Mouse (Mus musculus) embryonic facial prominence, embryonic 11.5 days (tissue): ENCODE results near the gene Ate1. TPM values are rescaled to one million over a fixed set of nuclear protein-coding genes. Genes with fewer than 3 reads are reported as not detected.

ENCODE experiments used
- ATAC-seq: fragments of 200-750 bp; cut with Nextera tagmentation; replicated peaks from 2 replicates; pipeline ENCODE4 v1.8.0; 2017; ENCODE audit warnings: low read depth; ENCODE audit not compliant: insufficient number of reproducible peaks, low FRiP score, low TSS enrichment
- DNase-seq: peaks from one replicate; pipeline ENCODE4 v3.0.0-alpha.2; 2015; ENCODE audit warnings: low spot score
- H3K27ac ChIP-seq: fragments of 300-500 bp; sonication (generic); replicated peaks from 2 replicates; pipeline ENCODE4 v1.5.1; 2014; ENCODE audit warnings: mild to moderate bottlenecking, low read depth, low read length, control low read depth
- H3K27me3 ChIP-seq: fragments of 300-500 bp; sonication (generic); 2 replicates; pipeline ENCODE4 v1.6.1; 2014; ENCODE audit warnings: mild to moderate bottlenecking, low read length, moderate library complexity, mixed read lengths; ENCODE audit not compliant: control insufficient read depth, insufficient read depth
- H3K36me3 ChIP-seq: fragments of 300-500 bp; sonication (generic); replicated peaks from 2 replicates; pipeline ENCODE4 v1.6.1; 2014; ENCODE audit warnings: low read depth, mild to moderate bottlenecking, low read length, moderate library complexity, mixed read lengths; ENCODE audit not compliant: control insufficient read depth, insufficient read depth
- H3K4me1 ChIP-seq: fragments of 300-500 bp; sonication (generic); 2 replicates; pipeline ENCODE4 v1.6.1; 2014; ENCODE audit warnings: low read length, mixed read lengths; ENCODE audit not compliant: control insufficient read depth, insufficient read depth
- H3K4me2 ChIP-seq: fragments of 300-500 bp; sonication (generic); 2 replicates; pipeline ENCODE4 v1.6.1; 2014; ENCODE audit warnings: low read depth, mild to moderate bottlenecking, control low read depth, low read length, moderate library complexity
- H3K4me3 ChIP-seq: fragments of 300-500 bp; sonication (generic); 2 replicates; pipeline ENCODE4 v1.5.1; 2014; ENCODE audit warnings: low read depth, low read length, control low read depth
- H3K9ac ChIP-seq: fragments of 300-500 bp; sonication (generic); replicated peaks from 2 replicates; pipeline ENCODE4 v1.6.1; 2014; ENCODE audit warnings: mild to moderate bottlenecking, control low read depth, low read length
- H3K9me3 ChIP-seq: fragments of 300-500 bp; sonication (generic); replicated peaks from 2 replicates; pipeline ENCODE4 v1.6.1; 2016; ENCODE audit warnings: mild to moderate bottlenecking, low read length, inconsistent platforms, mixed read lengths; ENCODE audit not compliant: control insufficient read depth
- WGBS: fragments of 180-500 bp; shearing (Covaris S2); extraction: QIAGEN DNeasy Blood & Tissue Kit; methylation state at CpG from one replicate; pipeline ENCODE4 v1.1.7; 2014; 5-methylcytosine and 5-hydroxymethylcytosine counted together
- polyA plus RNA-seq: library from polyadenylated mRNA; unstranded; fragments of >200 nt; fragmentation: Nextera tagmentation; extraction: Ambion mirVana; gene quantifications from 2 replicates; pipeline ENCODE4 v1.2.1, GENCODE M21; 2014

Gene Ate1
- polyA plus RNA-seq, 1 experiment from 2014 or later, result 43.1 TPM

DNA sequence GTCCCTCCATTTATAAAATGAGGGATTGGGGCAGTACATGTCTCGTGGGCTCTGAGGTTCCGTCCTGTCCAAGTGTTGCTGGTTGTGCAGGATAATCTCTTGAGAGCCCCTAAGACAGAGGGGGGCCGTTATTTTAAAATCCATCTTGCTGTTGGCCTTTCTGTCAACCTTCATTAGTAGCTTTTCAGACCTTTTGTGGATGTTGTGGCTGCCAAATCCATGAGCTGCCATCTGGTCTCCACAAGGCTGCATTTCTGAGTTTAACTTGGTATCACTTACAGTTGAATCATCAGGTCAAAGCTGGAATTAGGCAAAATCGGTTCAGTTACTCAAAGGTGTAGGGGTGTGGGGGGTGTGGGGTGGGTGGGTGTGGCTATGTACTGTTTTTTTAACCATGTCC is 33.2 kb upstream of the Ate1 start:
- H3K9ac ChIP-seq, result no peak overlapping the region
- 49% methylated on average over 4 of the region's 4 CpGs for WGBS
- no peaks in the 10 kb centered on the region for H3K9me3 ChIP-seq
- H3K4me2 ChIP-seq, result no peak overlapping the region
- H3K36me3 ChIP-seq, result no peaks in the 10 kb centered on the region
- ATAC-seq, result no peak
- DNase-seq, result no peak
- no peak overlapping the region for H3K27ac ChIP-seq
- H3K27me3 ChIP-seq, result no peaks in the 10 kb centered on the region
- no peaks in the 10 kb centered on the region for H3K4me1 ChIP-seq
- H3K4me3 ChIP-seq, result no peak overlapping the region

DNA sequence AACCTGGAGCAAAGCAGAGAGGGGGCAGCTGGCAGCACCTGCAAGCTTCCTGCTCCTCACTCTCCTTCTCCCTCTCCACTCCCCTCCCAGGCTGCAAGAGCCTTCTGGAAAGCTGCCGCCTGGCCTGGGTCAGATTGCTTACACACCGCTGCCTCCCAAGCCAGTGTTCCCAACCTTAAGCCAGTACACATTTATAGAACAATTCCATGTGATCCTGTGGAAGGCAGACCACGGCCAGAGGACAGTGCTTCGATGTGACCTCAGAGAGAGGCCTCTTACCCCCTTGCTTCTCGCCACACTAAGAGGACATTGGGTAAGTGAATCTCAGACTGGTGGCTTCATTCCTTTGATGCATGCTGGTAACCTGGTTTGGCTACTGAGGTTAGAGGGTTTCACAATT is 32.6 kb upstream of the Ate1 start:
- 68% methylated on average over 5 of the region's 5 CpGs for WGBS
- H3K9ac ChIP-seq, result no peak overlapping the region
- no peaks in the 10 kb centered on the region for H3K9me3 ChIP-seq
- H3K4me1 ChIP-seq, result no peaks in the 10 kb centered on the region
- no peaks in the 10 kb centered on the region for H3K36me3 ChIP-seq
- H3K4me2 ChIP-seq, result no peak overlapping the region
- H3K27me3 ChIP-seq, result no peaks in the 10 kb centered on the region
- no peak for DNase-seq
- H3K4me3 ChIP-seq, result no peak overlapping the region
- ATAC-seq, result no peak
- H3K27ac ChIP-seq, result no peak overlapping the region

DNA sequence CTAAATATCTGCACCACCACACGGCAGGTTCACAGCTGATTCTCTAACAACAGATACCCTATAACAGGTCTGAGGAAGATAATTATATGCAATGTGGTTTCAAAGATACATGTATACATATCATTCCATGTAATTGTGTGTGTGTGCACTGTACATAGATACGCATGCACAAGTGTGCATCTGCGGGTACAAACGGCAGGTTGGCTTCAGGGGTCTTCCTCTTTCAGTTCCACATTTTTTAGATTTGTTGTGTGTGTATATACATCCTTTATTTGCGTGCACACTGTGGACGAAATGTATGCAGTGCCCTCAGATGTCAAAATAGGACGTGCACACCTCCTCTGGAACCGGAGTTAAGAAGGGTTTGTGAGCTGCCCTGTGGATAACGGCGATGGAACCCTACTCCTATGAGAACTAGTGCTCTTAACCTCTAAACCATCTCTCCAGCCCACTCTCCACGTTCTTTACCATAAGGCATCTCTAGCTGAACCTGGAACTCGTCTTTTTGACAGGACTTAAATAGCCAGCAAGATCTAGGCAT is 27.5 kb upstream of the Ate1 start:
- Histone ChIP-seq H3K27me3 (no peaks in the 10 kb centered on the region), H3K4me3 (no peak overlapping the region; the same call in 1 of the 2 replicates), H3K4me2 (no peak overlapping the region), H3K9me3 (no peaks in the 10 kb centered on the region), H3K9ac (no peak overlapping the region), H3K36me3 (peaks cover 3% of the 10 kb centered on the region), H3K4me1 (no peaks in the 10 kb centered on the region; the same call in 1 of the 2 replicates), H3K27ac (no peak overlapping the region)
- DNase-seq (no peak), ATAC-seq (peak; percentile 27; the same call in 1 of the 2 replicates)
- 84% methylated on average over 12 of the region's 12 CpGs for WGBS

DNA sequence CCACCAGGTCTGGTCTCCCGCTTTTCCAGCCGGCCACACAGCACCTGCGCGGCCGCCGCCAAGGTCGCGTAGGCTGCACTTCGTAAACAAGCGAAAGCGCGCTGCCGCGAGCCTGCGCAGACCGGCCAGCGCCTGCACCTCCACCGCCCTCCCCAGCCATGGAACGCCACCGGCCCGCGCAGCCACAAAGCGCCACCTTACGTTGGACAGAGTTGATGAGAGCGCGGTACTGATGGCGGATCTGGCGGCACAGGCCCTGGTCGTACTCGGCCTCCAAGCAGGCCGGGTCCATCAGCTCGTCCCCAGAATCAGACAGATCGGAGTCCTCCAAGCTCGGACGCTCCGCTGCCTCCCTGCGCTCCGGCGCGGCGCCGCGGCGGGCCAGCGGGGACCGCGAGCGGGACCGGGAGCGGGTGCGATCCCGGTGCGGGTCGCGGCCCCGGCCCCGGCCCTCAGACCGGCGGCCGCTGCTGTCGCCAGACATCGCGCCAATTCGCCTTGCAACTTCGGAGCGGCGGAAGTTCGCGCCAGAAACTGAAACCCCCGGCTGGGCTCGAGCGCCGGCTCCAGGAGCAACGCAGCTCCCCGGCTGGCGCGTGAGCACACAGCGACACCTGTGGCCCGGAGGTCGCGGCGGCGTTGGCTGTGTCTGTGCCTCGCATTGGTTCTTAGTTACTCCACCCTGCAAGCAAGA is 26.8 kb upstream of the Ate1 start:
- DNase-seq, result peak; percentile 94
- H3K27me3 ChIP-seq, result no peaks in the 10 kb centered on the region
- H3K4me1 ChIP-seq, result no peaks in the 10 kb centered on the region; the same call in 1 of the 2 replicates
- ATAC-seq, result peak; percentile 91
- under 1% methylated on average over 83 of the region's 84 CpGs for WGBS
- peak overlapping the region; percentile 72 for H3K4me2 ChIP-seq
- H3K36me3 ChIP-seq, result peaks cover 9% of the 10 kb centered on the region
- peak overlapping the region; percentile 98 for H3K9ac ChIP-seq
- peak overlapping the region; percentile 98 for H3K27ac ChIP-seq
- H3K9me3 ChIP-seq, result no peaks in the 10 kb centered on the region
- H3K4me3 ChIP-seq, result peak overlapping the region; percentile 84

DNA sequence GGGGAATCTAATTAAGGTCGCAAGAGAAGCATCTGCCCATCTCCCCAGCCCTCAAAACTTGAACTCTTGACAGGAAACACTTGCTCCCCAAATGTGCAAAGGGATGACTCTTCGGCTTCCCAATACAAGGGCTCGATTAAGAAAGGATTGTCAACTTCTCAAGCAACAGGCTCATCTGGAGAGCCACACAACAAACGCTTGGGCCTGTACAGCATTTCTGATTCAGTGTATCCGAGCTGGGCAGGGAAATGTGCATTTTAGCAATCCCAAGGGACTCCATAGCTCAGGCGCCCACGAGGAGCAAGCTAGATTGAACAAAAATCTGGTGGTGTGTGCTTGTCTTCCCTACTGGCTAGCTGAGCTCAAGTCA is 26.2 kb upstream of the Ate1 start:
- Histone ChIP-seq H3K4me2 (peak overlapping the region; percentile 72), H3K36me3 (peaks cover 9% of the 10 kb centered on the region), H3K9me3 (no peaks in the 10 kb centered on the region), H3K4me1 (no peaks in the 10 kb centered on the region; the same call in 1 of the 2 replicates), H3K27ac (peak overlapping the region; percentile 98), H3K27me3 (no peaks in the 10 kb centered on the region), H3K9ac (peak overlapping the region; percentile 98), H3K4me3 (peak overlapping the region; percentile 84)
- WGBS, result 10% methylated on average over 7 of the region's 7 CpGs
- DNase-seq (no peak), ATAC-seq (no peak; the same call in 1 of the 2 replicates)

DNA sequence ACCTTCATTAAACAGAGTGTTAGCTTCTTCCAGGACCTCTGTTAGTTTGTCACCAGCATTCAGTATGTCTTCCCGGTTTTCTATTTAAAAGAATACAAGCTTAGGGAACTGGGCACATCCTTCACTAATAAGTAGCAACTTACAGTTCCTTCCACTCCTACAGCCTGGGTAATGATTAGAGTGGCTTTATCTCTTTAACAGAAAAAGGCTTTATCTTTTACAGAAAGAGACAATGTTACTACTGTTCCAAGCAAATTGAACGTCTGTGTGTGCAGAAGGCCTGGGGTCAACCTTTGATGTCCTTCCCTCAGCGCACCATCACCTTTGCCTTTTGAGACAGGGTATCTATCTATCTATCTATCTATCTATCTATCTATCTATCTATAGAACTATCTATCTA is 25.7 kb upstream of the Ate1 start:
- H3K27ac ChIP-seq, result no peak overlapping the region
- H3K27me3 ChIP-seq, result no peaks in the 10 kb centered on the region
- peak overlapping the region; percentile 98 for H3K9ac ChIP-seq
- H3K4me2 ChIP-seq, result peak overlapping the region; percentile 72
- H3K9me3 ChIP-seq, result no peaks in the 10 kb centered on the region
- no peaks in the 10 kb centered on the region; the same call in 1 of the 2 replicates for H3K4me1 ChIP-seq
- peaks cover 12% of the 10 kb centered on the region for H3K36me3 ChIP-seq
- peak overlapping the region; percentile 84 for H3K4me3 ChIP-seq
- ATAC-seq, result no peak
- DNase-seq, result no peak
- 53% methylated on average over 3 of the region's 3 CpGs for WGBS

DNA sequence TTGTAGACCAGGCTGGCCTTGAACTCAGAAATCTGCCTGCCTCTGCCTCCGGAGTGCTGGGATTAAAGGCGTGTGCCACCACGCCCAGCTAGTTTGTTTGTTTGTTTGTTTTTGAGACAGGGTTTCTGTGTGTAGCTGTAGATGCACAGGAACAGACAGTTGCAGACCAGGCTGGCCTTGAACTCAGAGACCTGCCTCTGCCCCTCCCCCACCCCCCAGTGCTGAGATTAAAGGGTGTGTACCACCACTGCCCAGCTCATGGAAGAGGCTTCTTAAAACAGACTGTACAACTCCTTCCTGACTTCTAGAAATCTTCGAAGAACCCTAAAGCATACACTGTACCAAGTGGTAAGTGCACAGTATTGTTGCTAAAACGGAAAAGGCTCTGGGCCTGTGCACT is 25.2 kb upstream of the Ate1 start:
- H3K9ac ChIP-seq, result no peak overlapping the region
- WGBS, result 88% methylated on average over 5 of the region's 5 CpGs
- H3K36me3 ChIP-seq, result peaks cover 12% of the 10 kb centered on the region
- no peak for ATAC-seq
- no peak for DNase-seq
- no peak overlapping the region; the same call in 1 of the 2 replicates for H3K4me2 ChIP-seq
- H3K4me1 ChIP-seq, result no peaks in the 10 kb centered on the region; the same call in 1 of the 2 replicates
- no peaks in the 10 kb centered on the region for H3K27me3 ChIP-seq
- no peak overlapping the region for H3K27ac ChIP-seq
- peak overlapping the region; percentile 84; the same call in 1 of the 2 replicates for H3K4me3 ChIP-seq
- H3K9me3 ChIP-seq, result no peaks in the 10 kb centered on the region

DNA sequence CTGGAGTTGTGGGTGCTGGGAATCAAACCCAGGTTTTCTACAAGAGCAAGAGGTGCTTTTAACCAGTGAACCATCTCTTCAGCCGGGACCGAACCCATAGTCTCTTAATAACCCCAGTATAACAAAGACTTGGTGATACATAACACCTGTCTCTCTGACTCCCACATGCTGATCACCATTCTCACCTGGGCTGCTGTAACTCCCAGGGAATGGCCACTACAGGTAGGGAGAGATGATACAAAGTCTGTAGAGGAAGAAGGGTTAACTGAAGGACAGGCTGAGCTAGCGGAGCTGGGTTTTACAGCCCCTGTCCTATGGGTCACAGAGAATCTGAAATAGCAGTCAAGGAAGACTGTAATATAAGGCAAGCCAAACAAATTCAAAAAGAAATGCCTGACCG is 23.0 kb upstream of the Ate1 start:
- no peaks in the 10 kb centered on the region for H3K27me3 ChIP-seq
- no peaks in the 10 kb centered on the region; the same call in 1 of the 2 replicates for H3K4me1 ChIP-seq
- no peaks in the 10 kb centered on the region for H3K9me3 ChIP-seq
- no peak overlapping the region for H3K4me3 ChIP-seq
- peaks cover 15% of the 10 kb centered on the region for H3K36me3 ChIP-seq
- no peak overlapping the region for H3K4me2 ChIP-seq
- WGBS, result 96% methylated on average over 4 of the region's 4 CpGs
- no peak for ATAC-seq
- H3K27ac ChIP-seq, result no peak overlapping the region
- no peak overlapping the region for H3K9ac ChIP-seq
- DNase-seq, result no peak
